Mouse (Mus musculus) retina, embryonic 14.5 days (tissue): ENCODE measurements at regions not wholly inside any gene's neighbourhood (a gene's known extent, or its start where the extent isn't known, plus 50 kb on each side); places are given as distances from the start of the nearest gene placed in this dataset.

Experiments used
- DNase-seq: peaks from one replicate; pipeline ENCODE4 v3.0.0-alpha.2; 2015; ENCODE audit warnings: low spot score

- DNase-seq: no peak
Measured at GRCm38 (mm10) chr12:26244701-26245100, 170.4 kb downstream of the Rnf144a start.

GRCm38 (mm10) chr12:26227557-26228020, 187.5 kb downstream of the Rnf144a start:
- DNase-seq: no peak

- peak; percentile 80 for DNase-seq
Measured at GRCm38 (mm10) chr12:26226363-26226762, 188.7 kb downstream of the Rnf144a start.

DNA sequence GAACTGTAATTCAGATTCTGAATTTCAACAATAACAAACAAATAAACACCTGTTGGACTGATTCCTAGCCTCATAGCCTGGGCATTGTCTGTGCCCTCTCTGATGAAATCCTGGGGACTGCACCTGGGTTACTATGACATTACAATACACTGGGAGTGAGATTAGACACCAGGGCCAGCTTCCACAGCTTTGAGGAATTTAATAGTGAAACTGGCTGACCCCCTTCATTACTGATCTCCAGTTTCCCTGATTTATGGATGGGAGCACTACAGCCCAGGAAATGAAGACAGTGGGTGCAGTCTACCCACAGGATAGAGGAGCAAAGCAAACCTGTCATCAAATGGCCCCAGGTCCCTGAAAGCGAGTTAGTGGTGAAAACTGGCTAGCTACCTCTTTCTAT, 202.6 kb downstream of the Rnf144a start:
- DNase-seq: no peak

- DNase-seq: no peak
Measured at GRCm38 (mm10) chr12:26211423-26211822, 203.6 kb downstream of the Rnf144a start.

DNA sequence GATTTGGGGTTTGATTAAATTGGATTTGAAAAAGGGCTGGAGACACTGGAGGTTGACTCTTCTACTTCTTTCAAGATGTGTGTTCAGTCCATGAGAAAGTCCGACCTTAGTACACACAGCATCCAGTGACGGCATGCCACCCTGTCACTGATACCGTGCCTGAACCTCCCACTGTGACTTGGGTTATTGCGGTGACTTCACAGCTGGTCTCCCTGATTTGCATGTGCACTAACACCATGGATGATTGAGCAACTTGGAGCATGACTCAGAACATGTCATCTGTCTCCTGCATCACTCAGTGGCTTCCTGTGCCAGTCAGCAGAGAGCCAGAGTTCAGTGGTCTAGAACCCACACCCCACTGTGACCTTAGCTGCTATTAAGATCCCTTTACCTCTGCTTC, 208.3 kb downstream of the Rnf144a start:
- DNase-seq: no peak

DNA sequence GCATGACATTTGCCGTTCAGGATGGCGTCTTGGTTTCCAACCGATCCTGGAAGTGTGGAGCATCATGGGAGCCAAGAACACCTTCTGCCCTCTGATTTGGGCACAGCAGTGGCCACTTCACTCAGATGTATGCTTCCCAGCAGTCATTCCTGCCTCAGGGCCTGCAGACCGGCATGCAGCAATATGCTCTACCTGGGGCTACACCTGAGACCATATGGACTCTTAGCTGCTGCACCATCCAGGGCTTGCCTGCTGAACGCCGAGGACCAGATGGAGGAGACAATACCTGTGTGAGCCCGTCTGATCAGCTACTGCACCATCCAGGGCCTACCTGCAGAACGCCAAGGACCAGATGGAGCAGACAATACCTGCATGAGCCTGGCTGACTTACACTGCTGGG, 209.0 kb downstream of the Rnf144a start:
- DNase-seq: no peak

DNA sequence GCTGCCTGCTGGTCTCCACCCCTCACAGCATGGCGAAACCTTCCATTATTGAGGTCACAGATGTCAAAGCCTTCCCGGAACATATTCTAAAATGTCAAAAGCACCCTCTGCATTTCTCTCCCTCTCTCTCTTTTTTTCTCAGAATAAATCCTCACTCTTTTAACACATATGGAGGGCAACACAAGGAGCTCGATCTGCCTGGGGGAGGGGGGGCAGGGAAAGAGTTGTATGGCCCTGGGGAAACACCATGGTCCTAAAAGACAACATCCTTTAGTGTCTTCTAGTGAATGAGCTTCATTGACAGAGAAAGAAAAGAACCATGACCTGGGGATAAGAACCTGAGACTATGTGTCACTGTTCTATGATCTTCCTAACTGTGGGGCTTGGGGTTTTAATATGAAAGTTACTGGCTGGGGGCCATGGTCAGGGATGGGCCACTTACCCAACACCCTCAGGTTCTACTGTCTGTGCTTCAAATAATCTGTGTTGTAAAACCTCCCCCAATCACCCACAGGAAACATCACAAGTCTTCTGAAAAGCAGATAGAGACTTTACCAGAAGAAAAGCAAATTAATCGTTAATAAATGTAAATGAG, 223.0 kb downstream of the Rnf144a start:
- no peak for DNase-seq

DNA sequence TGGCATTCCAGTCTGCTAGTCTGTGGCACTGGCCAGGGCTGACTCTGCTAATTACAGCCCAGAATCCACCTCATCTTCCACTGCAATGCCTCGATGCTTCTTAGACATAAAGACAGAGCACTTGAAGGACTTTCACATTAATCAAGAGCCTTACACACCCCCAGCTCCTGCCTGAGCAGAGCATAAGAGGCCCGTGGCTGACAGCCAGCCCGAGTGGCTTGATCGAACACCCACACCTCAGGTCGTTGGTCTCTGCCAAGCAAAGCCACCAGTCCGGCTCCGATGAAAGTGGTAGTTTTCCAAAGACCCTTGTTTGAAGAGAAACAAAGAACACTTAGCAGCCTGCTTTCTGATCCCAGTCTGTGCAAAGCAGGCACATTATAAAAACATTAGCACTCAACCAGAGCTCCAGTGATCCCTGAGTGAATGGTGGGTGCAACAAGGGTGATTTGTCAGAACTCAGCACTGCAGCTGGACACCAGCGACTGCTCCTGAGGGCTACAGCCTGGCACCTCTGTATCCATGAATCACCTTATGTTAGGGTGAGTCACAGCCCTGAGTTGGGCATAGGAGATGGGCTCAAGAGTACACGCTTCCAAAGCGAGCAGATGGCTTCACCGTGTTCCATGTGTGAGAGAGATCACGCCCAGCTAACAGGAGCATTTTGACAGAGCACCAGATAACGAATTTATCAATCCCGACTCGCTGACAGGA, 223.6 kb downstream of the Rnf144a start:
- DNase-seq: peak; percentile 20

DNA sequence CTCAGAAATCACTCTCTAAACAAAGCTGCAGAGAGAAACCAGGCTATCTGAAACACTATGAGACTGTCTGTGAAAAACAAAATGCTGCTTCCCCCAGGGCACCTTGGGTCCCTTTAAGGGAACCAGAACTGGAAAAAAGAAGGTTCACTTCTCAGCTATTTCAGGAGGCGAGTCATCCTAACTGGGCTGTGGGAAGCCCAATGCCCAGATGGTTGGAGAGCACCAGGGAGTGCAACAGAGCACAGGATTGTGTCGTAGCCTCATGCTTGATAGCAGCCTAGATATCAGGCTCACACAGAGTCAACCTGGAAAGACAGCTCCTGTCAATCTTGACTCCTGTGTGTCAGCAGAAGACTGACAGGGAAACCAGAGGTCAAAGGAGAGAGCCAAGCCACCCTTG, 226.1 kb downstream of the Rnf144a start:
- DNase-seq: no peak

- no peak for DNase-seq
Measured at GRCm38 (mm10) chr12:26187091-26187862, 227.8 kb downstream of the Rnf144a start.

DNA sequence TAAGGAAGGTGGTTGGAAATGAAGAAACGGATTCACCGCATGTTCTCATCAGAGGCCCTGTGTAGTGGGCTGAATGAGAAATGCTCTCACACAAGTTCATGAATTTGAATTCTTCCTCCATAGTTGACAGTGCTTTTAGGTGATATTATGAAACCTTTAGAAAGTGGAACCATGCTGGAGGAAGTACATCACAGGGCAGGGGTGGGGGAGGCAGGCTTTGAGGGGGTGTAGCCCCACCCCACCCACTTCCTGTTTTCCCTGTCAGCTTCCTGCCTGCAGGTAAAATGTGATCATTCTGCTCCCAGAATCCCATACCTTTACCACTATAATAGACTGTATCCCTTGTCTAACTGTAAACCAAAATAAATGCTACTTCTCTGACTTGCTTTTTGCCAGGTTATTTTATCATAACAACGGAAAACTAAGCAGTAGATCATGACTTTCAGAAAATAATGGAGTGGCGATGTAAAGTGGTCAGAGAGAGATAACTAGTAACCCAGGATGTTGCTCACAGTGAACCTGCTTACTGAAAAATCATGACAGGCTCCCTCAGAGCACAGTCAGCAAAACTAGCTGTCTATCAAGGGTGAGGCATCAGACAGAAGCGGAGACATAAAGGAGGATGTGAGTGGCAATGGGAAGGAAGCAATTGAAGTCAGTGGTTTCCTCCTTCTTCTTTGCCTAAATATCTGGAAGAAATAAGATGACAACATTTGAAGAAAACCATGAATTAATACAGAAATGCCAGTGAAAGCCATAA, 230.2 kb downstream of the Rnf144a start:
- DNase-seq: no peak

- DNase-seq: no peak
Measured at GRCm38 (mm10) chr12:26183021-26183420, 232.0 kb downstream of the Rnf144a start.

DNA sequence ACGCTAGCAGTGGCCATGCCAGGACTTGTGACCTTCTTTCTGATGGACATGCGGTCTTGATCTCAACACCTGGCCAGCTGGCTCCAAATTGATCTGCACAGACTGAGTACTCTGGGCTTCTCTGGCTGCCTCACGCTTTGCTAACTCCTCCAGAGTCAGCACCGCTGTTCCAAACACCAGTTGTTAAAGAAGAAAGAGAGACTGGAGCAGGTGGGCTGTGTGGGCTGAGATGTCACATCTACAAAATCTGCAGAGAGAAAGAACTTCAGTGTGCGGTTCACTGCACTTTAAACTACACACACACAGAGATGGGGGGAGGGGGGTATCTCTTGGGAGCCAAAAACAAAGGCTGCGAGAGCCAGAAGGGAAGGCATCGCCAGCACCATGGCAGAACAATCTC, 234.2 kb downstream of the Rnf144a start:
- peak; percentile 37 for DNase-seq

- DNase-seq: no peak
Measured at GRCm38 (mm10) chr12:26176231-26176662, 238.8 kb downstream of the Rnf144a start.

DNA sequence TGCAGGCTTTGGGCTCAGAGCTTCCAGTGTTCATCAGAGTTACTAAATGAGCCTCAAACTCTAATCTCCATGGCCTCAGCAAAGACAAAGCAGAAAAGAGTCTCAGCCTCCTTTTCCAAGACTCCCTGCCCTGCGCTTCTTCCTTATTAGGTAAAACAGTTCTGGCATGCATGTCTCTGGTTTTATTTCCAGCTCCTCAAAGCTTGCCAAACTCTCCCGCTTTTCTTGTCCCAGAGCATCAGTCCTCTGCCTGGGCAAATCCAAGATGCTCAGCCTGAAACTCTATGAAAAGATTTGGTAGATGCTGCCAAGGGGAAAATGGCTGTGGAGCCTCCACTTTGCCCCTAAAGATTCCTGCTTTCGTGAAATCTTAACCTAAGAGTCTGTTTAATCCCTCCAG, 251.6 kb downstream of the Rnf144a start:
- no peak for DNase-seq

DNA sequence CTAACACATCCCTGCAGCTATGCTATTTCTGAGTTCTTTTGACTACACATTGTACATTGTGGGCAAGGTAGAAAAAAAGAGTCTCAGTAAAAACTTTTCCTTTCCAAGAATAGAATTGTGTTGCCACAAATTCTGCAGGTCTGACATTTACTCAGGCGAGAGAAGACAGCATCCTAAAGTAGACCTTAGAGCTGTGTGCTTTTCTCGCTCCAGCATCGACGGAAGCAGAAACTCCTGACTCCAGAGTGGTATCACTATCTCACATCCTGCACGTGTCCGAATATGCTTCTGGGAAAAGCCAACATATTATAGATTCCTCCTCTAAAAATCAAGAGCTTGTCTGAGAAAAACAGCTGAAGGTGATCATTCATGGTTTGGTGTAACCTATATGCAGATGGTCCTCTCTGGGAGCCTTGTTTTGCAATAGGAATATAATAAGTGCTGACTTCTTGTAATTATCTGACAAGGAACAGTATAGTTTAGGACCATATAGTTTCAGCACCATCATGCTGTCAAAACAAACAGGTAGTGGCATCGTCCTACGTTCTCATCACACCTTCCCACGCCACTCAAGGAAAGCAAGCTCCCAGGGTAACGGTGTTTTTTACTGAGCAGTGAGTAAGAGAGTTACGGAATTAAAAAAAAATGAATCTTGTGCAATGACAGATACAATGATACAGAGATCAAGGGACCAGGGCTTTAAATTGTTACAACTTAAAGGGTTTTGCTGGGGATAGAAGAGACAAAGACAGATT, 254.0 kb downstream of the Rnf144a start:
- no peak for DNase-seq

GRCm38 (mm10) chr12:26152992-26153391, 262.1 kb downstream of the Rnf144a start:
- no peak for DNase-seq

DNA sequence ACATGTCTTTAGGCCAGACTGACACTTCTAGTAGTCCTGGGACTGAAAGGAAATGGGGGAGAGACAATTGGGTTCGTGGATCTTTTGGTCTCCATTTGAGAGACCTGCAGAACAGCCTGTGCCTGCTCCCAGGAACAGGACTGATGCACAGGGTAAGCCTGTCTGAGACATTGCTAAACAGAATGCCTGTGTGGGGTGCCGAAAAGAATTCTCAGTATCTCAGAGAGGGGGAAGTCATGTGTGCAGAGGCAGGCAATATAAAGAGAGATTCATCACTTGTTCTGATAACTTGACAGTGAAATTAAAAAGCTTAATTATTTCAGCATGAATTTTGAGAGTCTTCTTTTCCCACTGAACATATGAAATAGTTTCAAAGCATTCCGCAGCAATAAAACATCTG, 268.7 kb downstream of the Rnf144a start:
- DNase-seq: no peak

DNA sequence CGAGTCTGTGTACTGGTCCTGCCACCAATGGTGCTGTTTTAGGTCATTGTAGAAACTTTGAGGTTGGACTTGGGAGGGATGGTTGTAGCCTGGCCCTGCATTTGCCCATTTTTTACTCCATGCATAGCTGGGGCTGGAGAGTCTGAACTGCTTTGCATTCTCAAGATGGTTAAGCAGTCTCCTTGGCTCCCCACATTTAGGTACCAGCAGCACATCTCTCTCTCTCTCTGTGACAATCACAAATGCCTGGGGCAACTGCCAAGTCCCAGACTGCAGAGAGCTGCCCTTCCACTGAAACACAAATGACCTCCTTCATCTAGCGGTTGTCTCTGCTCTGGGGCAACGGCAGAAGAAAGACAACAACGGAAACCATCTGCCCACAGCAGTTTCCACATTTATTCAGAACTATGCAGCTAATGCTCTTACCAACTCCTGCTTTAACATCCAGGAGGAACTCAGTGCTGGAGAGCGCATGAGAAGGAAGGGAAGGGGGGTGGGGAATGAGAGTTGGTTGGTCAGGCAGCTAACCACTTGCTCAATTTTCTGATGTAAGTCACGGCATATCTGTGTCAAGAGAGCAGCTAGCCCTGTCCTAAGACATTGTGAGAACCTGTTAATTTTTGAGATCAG, 269.9 kb downstream of the Rnf144a start:
- DNase-seq: no peak

GRCm38 (mm10) chr12:26144616-26145015, 270.4 kb downstream of the Rnf144a start:
- DNase-seq: no peak
